Mouse (Mus musculus): ENCODE results near the gene Oas1g. TPM values are rescaled to one million over a fixed set of nuclear protein-coding genes. Genes with fewer than 3 reads are reported as not detected.

The Oas1g gene
- polyA plus RNA-seq, 1 experiment, result 1.3 TPM

DNA sequence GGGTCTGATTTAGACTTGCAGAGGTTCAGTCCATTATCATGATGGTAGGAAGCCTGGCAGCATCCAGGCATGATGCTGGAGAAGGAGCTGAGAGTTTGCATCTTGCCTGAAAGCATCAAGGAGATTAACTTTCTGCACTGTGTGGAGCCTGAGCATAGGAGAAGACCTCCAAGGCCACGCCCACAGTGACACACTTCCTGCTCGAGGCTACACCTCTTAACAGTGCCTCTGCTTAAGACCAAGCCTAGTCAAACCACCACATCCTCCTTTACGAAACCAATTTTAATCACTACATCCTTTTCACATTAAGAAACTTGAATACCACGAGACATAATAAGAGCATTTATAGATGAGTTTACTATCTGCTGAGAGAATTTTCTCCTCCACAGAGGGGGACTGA, 56.4 kb downstream of the Oas1g start:
- TF ChIP-seq POLR2A (IDR thresholded peaks at IDR 0.05; ENCODE audit: low read depth, low read length) (no peak), CTCF (IDR thresholded peaks at IDR 0.05; ENCODE audit: borderline replicate concordance, insufficient read depth, low read length) (no peak)
- H3K4me3 ChIP-seq (ENCODE audit: insufficient read depth, low read length), result no peak overlapping the region
- H3K27ac ChIP-seq (ENCODE audit: insufficient read depth, low read length), result no peak overlapping the region
- H3K4me1 ChIP-seq (ENCODE audit: control insufficient read depth, insufficient read depth, low read length), result no peaks in the 10 kb centered on the region

Other genes with a start within 250 kb of the Oas1g start
- not detected in 2 replicates for gene Rasal1, start 238.8 kb downstream of the Oas1g start, polyA plus RNA-seq (2011; ENCODE audit: insufficient read length, low read depth, missing spikeins)
- not detected in 2 replicates for gene Dtx1, start 175.7 kb downstream of the Oas1g start, polyA plus RNA-seq (2011; ENCODE audit: insufficient read length, low read depth, missing spikeins)
- 0.28 and 0.61 TPM in 2 replicates for gene Oas2, start 137.8 kb downstream of the Oas1g start, polyA plus RNA-seq (2011; ENCODE audit: insufficient read length, low read depth, missing spikeins)
- 0.18 TPM in 1 of 2 replicates, not detected in the other for gene Oas3, start 110.0 kb downstream of the Oas1g start, polyA plus RNA-seq (2011; ENCODE audit: insufficient read length, low read depth, missing spikeins)
- gene Oas1e, start 92.1 kb downstream of the Oas1g start, polyA plus RNA-seq (2011; ENCODE audit: insufficient read length, low read depth, missing spikeins), result not detected in 2 replicates
- gene Oas1c, start 75.1 kb downstream of the Oas1g start, polyA plus RNA-seq (2011; ENCODE audit: insufficient read length, low read depth, missing spikeins), result 1.3 and 1.9 TPM in 2 replicates
- not detected in 2 replicates for gene Oas1f, start 40.2 kb downstream of the Oas1g start, polyA plus RNA-seq (2011; ENCODE audit: insufficient read length, low read depth, missing spikeins)
- not detected in 2 replicates for gene Oas1h, start 26.2 kb downstream of the Oas1g start, polyA plus RNA-seq (2011; ENCODE audit: insufficient read length, low read depth, missing spikeins)
- gene Oas1a, start 19.9 kb upstream of the Oas1g start, polyA plus RNA-seq (2011; ENCODE audit: insufficient read length, low read depth, missing spikeins), result 4.9 and 5.8 TPM in 2 replicates
- gene Oas1d, start 26.9 kb upstream of the Oas1g start, polyA plus RNA-seq (2011; ENCODE audit: insufficient read length, low read depth, missing spikeins), result not detected in 2 replicates
- gene Rph3a, start 122.5 kb upstream of the Oas1g start, polyA plus RNA-seq (2011; ENCODE audit: insufficient read length, low read depth, missing spikeins), result not detected in 2 replicates

Data from embryonic fibroblast, embryonic 13.5 days (primary cell).